Mouse (Mus musculus) midbrain, embryonic 15.5 days (tissue): ENCODE measurements around the gene Slitrk5. TPM values are rescaled to one million over a fixed set of nuclear protein-coding genes. Genes with fewer than 3 reads are reported as not detected.

Source experiments
- ATAC-seq: fragments of 200-750 bp; cut with Nextera tagmentation; replicated peaks from 2 replicates; pipeline ENCODE4 v1.8.0; 2017; ENCODE audit warnings: moderate TSS enrichment
- H3K27ac ChIP-seq: fragments of 300-500 bp; sonication (generic); 2 replicates; pipeline ENCODE4 v1.5.1; 2015; ENCODE audit warnings: mild to moderate bottlenecking, inconsistent platforms
- H3K27me3 ChIP-seq: fragments of 300-500 bp; sonication (generic); replicated peaks from 2 replicates; pipeline ENCODE4 v1.6.1; 2015; ENCODE audit warnings: inconsistent platforms
- H3K36me3 ChIP-seq: fragments of 300-500 bp; sonication (generic); replicated peaks from 2 replicates; pipeline ENCODE4 v1.6.1; 2015; ENCODE audit warnings: inconsistent platforms
- H3K4me1 ChIP-seq: fragments of 300-500 bp; sonication (generic); 2 replicates; pipeline ENCODE4 v1.6.1; 2015; ENCODE audit warnings: inconsistent platforms
- H3K4me2 ChIP-seq: fragments of 300-500 bp; sonication (generic); 2 replicates; pipeline ENCODE4 v1.6.1; 2015; ENCODE audit warnings: inconsistent platforms, mild to moderate bottlenecking, moderate library complexity
- H3K4me3 ChIP-seq: fragments of 300-500 bp; sonication (generic); 2 replicates; pipeline ENCODE4 v1.5.1; 2015; ENCODE audit warnings: mild to moderate bottlenecking, inconsistent platforms
- H3K9ac ChIP-seq: fragments of 300-500 bp; sonication (generic); 2 replicates; pipeline ENCODE4 v1.6.1; 2015; ENCODE audit warnings: mild to moderate bottlenecking, inconsistent platforms
- H3K9me3 ChIP-seq: fragments of 300-500 bp; sonication (generic); 2 replicates; pipeline ENCODE4 v1.6.1; 2016; ENCODE audit warnings: inconsistent platforms
- WGBS: fragments of 180-500 bp; shearing (Covaris S2); methylation state at CpG from one replicate; pipeline ENCODE4 v1.1.7; 2015; ENCODE audit warnings: mixed read lengths; 5-methylcytosine and 5-hydroxymethylcytosine counted together
- polyA plus RNA-seq: library from polyadenylated mRNA; unstranded; fragments of >200 nt; fragmentation: Nextera tagmentation; extraction: Ambion mirVana; gene quantifications from 2 replicates; pipeline ENCODE4 v1.2.1, GENCODE M21; 2015

Gene Slitrk5
- polyA plus RNA-seq, 1 experiment from 2014 or later: 35.1 TPM

DNA sequence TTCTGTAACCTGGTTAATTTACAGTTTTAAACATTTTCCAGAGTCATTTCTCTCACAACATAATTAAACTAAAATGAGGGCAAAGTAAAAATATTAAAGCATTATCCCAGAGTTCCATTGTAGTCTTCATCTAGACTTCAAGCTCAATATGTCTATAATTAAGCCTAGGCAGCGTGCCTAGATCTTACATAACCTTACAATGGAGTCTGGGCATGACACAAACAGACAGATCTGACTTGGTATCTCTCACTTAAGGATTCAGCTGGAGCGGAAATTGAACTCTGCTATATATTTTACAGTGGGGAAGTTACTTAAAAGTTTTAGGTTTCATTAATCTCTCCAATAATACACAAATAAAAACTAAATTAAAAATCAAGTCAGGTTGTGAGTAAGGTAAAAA lies 54.9 kb downstream of the Slitrk5 start:
- ATAC-seq: no peak
- WGBS: 81% methylated on average over 2 of the region's 2 CpGs
- Histone ChIP-seq H3K36me3 (no peaks in the 10 kb centered on the region), H3K4me3 (no peak overlapping the region), H3K4me2 (no peak overlapping the region), H3K9ac (no peak overlapping the region), H3K9me3 (no peaks in the 10 kb centered on the region), H3K4me1 (no peaks in the 10 kb centered on the region), H3K27ac (no peak overlapping the region), H3K27me3 (no peaks in the 10 kb centered on the region)
